Mouse (Mus musculus) T-helper 17 cell (primary cell): ENCODE data around the gene Ankrd2.

Experiments used
- in situ Hi-C, 2 experiments: fragments of 300-600 bp; cut with MboI, MseI; formaldehyde crosslinking; loops; 1 replicate in 1 of 2; 2 replicates in 1 of 2; pipeline ENCODE4 v1.15.1; 2025; ENCODE audit warnings: high pct_unique_total_duplicates in 2 of 2

The Ankrd2 gene

DNA sequence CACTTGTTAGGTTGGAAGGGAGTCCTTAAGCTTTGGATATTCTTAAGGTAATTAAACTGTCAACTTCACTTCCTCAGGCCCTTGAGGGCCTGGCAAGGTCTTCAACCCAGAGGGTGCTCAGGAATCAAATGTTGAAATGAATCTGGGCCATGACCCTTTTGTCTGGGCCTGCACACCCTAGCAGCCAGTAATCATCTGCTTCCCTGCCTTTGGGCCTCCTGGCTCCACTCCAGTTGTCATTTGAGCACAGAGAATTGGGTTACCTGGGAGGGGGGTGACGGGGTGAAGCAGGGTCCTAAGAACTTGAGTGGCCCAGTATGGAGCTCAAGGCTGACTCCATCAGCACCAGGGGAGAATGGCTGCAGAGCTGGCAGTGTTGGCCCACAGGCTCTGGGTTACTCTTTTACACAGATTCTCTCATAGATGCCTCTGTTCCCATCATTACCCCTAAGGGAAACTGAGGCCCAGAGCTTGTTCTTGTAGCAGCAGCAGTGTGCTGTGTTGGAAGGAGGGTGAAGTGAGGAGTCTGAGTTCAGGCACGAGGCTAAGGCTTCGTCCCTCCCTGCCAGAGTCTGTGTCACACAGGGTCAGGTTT, 21.5 kb upstream of the Ankrd2 start:
- in situ Hi-C loops, result no loop called here

- in situ Hi-C loops, result loop anchor here in 1 of 2 experiments (5.0 kb wide), 1 partner anchor 33 kb away; the partner anchor contains the start of genes Mms19 and Ubtd1
These were observed 20.8 kb upstream of the Ankrd2 start for GRCm38 (mm10) chr19:42015001-42015400.

DNA sequence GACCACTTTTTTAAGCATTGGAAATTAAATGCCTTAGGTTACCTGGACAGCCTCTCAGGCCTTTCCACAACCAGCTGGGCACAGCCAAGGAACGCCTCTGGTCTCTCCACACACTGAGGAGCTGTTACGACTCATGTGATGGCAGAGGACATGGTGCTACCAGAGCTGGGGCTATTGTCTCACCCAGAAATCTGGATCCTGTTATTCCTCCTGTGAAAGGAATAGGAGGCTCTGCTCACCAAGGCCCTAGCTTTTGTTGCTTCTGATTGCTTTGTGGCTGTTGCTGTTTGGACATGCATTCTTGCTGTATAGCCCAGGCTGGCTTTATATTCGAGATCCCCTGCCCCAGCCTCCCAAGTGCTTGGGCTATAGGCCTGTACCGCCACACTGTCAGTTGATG, 19.5 kb upstream of the Ankrd2 start:
- in situ Hi-C loops, result loop anchor here in 1 of 2 experiments (5.0 kb wide), 1 partner anchor 34 kb away; the partner anchor contains the start of genes Mms19 and Ubtd1

- in situ Hi-C loops, result loop anchor here in 1 of 2 experiments (5.0 kb wide), 1 partner anchor 35 kb away; the partner anchor contains the start of genes Mms19 and Ubtd1
These were observed 19.0 kb upstream of the Ankrd2 start for GRCm38 (mm10) chr19:42016840-42017239.

DNA sequence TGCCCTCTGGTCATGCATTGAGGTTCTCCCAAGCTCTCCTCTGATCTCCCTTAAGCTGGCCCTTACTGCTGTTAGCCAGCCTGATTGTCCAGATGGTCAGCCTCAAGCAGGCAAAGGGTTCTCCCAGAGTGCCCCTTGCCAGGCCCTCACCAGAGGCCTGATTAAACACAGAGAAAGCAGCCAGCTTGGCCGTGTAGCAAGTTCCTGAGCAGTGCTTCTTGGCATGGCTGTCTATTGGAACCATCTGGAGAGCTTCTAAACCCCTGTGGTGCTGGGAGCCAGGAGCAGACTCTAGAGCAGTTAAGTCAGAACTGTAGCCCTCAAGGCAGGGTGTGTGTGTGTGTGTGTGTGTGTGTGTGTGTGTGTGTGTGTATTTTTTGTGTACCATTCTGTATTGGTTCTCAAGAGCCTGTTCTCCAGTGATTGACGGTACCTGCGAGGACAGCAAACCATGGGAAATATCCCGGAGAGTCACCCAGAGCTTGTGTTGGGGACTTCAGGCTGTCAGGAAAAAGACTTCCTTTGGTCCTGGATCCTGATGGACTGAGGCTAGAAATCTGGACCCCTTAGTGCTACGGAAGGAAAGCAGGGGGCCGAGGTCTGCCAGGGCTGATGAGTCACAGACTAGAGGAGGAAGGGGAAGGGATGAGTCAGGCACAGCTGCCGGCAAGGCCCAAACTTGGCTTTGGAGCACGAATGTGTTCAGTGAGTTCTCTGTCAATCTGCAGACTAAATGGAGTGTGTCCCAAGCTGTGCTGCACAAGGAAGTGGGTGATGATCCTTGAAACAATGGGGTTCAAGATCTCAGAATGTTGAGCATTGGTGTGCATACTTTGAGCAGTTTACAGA, 18.2 kb upstream of the Ankrd2 start:
- in situ Hi-C loops, result loop anchor here in 1 of 2 experiments (5.0 kb wide), 1 partner anchor 35 kb away; the partner anchor contains the start of genes Mms19 and Ubtd1

DNA sequence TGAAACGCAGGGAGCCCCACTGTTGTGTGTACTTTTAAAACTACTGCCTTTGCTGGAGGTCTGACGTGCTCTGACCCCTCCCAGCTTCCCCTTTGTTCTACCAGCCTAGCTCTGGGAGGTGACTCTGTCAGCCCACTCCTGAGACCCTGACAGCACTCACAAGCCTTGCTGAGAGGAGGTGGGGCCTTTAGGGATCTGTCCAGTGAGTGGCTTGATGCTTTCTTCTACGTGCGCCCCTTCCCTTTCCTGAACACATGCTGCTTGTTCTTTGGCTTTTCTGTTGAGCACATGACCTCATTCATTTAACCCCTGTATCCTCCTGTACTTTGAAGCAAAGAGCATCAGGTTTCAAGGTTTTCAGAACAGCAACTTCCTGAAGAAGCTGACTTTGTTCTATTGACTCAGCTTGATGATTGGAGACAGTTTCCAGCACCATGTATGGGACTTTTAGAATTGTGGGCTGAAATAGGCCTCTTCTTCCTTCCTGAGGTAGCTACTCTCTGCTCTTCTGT, 16.7 kb upstream of the Ankrd2 start:
- in situ Hi-C loops, result loop anchor here in 1 of 2 experiments (5.0 kb wide), 1 partner anchor 37 kb away; the partner anchor contains the start of genes Mms19 and Ubtd1

DNA sequence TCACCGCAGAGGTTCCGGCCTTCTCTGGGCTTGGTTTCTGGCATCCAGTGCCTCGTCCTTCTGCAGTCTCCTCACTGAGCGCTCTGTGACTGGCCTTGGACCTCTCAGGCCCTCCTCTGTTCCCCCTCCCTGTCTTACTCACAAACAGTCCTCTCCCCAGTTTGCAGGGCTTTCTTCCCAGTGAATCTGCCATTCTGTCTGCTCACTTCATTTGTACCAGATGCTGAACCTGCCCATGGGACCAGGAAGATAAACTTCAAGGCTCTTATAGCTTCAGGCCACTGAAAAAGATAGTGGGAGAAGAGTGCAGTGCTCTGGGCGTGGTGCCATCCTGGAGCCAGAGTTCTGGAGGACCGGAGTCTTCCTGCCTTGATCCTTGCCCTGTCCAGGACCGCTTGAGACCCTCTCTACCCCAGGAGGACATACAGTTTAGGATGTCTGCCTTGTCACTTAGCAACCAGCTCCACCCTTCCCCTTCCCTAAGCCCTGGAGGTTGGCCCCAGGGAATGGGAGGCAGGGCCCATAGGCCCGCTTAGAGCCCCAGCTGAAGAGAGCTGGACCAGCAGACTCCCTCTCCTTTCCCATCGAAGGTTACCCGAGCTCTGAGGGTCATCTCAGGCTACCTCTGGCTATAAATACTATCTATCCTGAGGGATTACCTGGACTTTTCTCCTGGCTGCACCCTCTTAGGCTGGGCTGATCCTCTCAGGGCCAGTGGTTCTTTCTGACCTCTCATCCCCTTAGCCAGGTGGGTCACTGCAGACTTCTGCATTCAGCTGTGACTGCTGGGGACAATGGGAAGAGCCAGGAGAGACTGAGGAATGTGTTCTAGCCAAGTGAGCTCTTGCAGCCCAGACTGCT, 13.9 kb upstream of the Ankrd2 start:
- in situ Hi-C loops, result no loop called here

- in situ Hi-C loops, result no loop called here
These were observed 13.3 kb upstream of the Ankrd2 start for GRCm38 (mm10) chr19:42022542-42022848.

GRCm38 (mm10) chr19:42026158-42026557, 9.6 kb upstream of the Ankrd2 start:
- in situ Hi-C loops, result loop anchor here in 1 of 2 experiments (5.0 kb wide), 1 partner anchor 39 kb away; no protein-coding TSS in a partner anchor

DNA sequence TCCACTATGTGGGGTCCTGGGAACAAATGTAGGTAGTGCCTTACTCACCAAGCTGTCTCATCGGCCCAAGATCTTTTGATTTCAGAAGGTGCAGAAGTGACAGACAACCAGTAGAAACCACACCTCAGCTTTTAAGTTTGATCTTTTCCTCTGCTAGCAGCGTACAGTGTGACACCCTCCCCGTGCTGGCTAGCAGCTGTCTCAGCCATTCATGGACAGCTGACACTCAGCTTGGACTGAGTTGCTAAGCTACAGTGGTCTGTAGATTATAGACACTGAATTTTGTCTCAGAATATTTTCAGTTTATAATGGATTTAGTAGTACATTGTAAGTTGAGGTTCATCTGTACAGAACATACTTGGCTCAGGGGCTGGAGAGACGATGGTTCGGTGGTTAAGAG, 4.7 kb upstream of the Ankrd2 start:
- in situ Hi-C loops, result loop anchor here (5.0 to 10.0 kb wide), 2 partner anchors 79 to 134 kb away; partner anchors contain the start of gene Zfyve27 (in 1 of the 2)

DNA sequence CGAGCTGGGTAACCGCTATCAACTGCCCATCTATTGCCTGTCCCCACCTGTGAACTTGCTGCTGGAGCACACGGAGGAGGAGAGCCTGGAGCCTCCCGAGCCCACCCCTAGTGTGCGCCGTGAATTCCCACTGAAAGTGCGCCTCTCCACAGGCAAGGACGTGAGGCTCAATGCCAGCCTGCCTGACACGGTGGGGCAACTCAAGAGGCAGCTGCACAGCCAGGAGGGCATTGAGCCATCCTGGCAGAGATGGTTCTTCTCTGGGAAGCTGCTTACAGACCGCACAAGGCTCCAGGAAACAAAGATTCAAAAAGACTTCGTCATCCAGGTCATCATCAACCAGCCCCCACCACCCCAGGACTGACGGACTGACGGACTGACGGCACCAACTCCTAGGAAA, 2.2 kb upstream of the Ankrd2 start:
- in situ Hi-C loops, result loop anchor here (5.0 to 10.0 kb wide), 2 partner anchors 81 to 131 kb away; partner anchors contain the start of gene Zfyve27 (in 1 of the 2)

- in situ Hi-C loops, result loop anchor here (5.0 to 10.0 kb wide), 2 partner anchors 82 to 131 kb away; partner anchors contain the start of gene Zfyve27 (in 1 of the 2)
These were observed 1.5 kb upstream of the Ankrd2 start for GRCm38 (mm10) chr19:42034146-42034775.

GRCm38 (mm10) chr19:42034881-42035455, 832 bp upstream of the Ankrd2 start:
- in situ Hi-C loops, result loop anchor here (5.0 to 10.0 kb wide), 2 partner anchors 83 to 130 kb away; partner anchors contain the start of gene Zfyve27 (in 1 of the 2)

- in situ Hi-C loops, result loop anchor here in 1 of 2 experiments (10.0 kb wide), 1 partner anchor 128 kb away; the partner anchor contains the start of gene Zfyve27
These were observed 557 bp downstream of the Ankrd2 start for GRCm38 (mm10) chr19:42036357-42036756.

DNA sequence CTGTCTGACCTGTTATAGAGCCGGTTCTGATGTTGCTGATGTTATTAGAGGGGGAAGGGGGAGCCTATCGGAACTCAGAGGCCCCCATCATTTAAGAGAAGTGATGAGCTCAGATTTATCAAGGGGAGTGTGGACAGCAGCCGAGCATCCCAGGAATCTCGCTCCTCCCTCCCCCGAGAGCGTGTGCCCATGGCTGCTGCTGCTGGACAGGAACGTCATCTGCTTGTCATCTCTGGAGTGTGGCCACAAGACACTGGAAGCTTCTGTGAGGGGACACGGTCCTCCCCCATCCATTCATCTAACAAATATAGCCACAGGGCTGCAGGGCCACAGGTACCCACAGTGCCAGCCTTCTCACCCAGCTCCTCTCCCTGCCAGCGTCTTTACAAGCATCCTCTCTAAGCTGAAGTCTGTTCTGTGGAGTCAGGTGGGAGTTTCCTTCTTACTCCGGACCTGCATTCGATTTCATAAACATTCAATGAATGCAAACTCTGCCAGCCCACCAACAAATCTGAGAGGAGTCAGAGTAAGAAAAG, 1.4 kb downstream of the Ankrd2 start:
- in situ Hi-C loops, result loop anchor here in 1 of 2 experiments (10.0 kb wide), 1 partner anchor 128 kb away; the partner anchor contains the start of gene Zfyve27

- in situ Hi-C loops, result loop anchor here in 1 of 2 experiments (10.0 kb wide), 1 partner anchor 126 kb away; the partner anchor contains the start of gene Zfyve27
These were observed 2.5 kb downstream of the Ankrd2 start for GRCm38 (mm10) chr19:42038310-42038709.

DNA sequence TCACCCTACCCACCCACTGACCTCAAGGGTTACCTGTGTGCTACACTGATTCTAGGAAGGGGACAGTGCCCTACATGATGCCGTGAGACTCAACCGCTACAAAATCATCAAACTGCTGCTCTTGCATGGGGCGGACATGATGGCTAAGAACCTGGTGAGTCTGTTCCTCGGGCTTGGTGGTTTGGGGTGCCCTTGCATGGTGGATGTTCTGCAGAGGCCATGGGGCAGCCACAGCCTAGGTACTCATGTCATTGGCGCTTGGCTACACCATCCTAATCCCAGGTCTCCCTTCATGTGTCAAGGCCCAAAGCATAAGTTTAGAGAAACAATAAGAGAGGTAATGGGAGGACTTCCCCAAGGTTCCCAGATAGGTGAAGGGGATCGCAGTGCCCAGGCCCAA, 8.2 kb downstream of the Ankrd2 start:
- in situ Hi-C loops, result loop anchor here in 1 of 2 experiments (5.0 kb wide), 1 partner anchor 108 kb away; no protein-coding TSS in a partner anchor

DNA sequence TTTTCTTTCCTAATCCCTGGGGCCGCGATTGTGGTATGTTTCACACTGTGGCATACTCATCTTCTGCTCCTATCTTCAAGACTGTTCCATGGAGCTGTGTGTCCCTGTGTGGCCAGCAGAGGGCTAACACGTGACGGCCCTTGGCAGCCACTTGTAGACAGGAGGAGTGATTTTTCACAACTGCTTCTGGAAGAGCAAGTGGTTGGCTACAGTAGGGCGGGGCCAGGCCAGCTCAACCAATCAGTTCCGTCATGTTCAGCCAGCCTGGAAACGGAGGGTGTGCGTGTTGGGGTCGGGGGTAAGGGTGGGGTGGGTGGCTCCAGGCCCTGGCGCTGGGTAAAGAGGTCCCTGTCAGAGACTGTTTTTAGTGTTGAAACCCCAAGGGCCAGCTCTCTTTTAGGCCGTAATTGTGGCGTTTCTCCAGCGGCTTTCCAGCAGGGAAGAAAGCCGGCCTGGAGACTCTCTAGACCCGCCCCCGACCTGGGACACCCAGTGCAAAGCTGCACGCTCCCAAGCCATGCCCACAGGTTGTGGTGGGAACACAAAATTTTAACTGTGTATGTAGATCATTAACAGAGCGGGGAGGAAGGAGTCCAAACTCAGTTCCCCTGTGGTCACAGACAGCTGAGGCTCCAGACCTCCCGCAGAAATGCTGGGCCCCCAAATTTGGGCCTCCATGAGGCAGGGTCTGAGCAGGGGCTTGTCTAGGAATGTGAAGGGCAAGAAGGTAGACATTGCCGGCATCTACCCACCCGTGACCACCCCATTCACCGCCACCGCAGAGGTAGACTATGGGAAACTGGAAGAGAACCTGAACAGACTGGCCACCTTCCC, 9.7 kb downstream of the Ankrd2 start, which contains the start of gene Hoga1:
Gene Hoga1 (plus strand): TSS at position 342 of the 834 bp plus-strand sequence.
- in situ Hi-C loops, result no loop called here
